27 mouse cellular contexts compared by ENCODE assay signal in the genomic region with DNA sequence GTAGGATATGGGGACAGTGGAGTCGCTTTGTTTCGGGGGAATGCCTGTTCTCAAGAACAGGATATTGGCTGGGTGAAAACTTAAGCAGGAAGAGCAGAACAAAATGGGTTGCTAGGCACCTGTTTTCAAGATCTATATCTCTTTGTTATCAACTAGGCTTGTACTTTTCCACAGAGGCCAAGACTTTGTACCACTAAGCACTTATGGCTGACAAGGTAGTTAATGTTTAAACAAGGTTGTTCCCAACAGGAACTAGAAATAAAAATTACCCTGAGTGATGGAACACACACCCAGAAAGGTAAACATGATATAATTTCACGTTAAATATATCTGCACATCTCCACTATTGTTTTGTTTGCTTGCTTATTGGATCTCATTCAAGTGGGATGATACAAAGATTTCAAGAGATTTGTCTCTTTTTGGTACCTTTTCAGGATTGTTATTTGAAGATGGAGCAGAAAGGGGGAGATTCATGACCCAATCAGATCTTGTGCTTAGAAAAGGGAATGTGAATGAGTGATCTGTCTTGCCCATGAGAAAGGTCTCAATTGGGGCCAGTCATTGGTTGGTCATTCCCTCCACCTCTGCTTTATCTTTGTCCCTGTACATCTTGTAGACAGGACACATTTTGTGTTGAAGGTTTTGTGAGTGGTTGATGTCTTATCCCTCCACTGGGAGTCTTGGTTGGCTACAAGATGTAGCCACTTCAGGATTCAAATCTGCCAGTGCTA.
DNase-seq lines count a peak whose midpoint lies in the region; ATAC-seq and TF ChIP-seq lines count a peak whose summit lies in the region.
"Had no signal": no experiment of that assay in that cellular context is flagged by ENCODE, and none has a peak within 500 bp of the region (broad histone marks: within the 10 kb centered on the region; RNA-seq: fewer than 3 reads in every experiment).

No protein-coding gene starts in this region.

- H3K4me2 ChIP-seq in intestine, embryonic 14.5 days (ENCODE audit: low read length) = no peak overlapping the region
- H3K4me2 ChIP-seq in intestine, postnatal 0 days (replicated peaks; ENCODE audit: low read depth) = no peak overlapping the region
- no peak overlapping the region for H3K4me2 ChIP-seq in stomach, embryonic 16.5 days (ENCODE audit: low read depth, low read length)
- H3K4me2 ChIP-seq: heart, embryonic 12.5 days; heart, embryonic 15.5 days; hindbrain, embryonic 13.5 days had no signal

- no peak for TF ChIP-seq CTCF in intestine, postnatal 0 days (IDR thresholded peaks at IDR 0.05; ENCODE audit: low read depth)
- TF ChIP-seq CTCF in cerebellum, adult 2 months (IDR thresholded peaks at IDR 0.05; ENCODE audit: borderline replicate concordance, insufficient read depth, low read depth, low read length) = no peak

- H3K9me3 ChIP-seq in intestine, embryonic 14.5 days (ENCODE audit: control insufficient read depth, low read length) = no peaks in the 10 kb centered on the region
- no peaks in the 10 kb centered on the region for H3K9me3 ChIP-seq in intestine, postnatal 0 days (ENCODE audit: control insufficient read depth)
- H3K9me3 ChIP-seq in stomach, embryonic 16.5 days (replicated peaks; ENCODE audit: control insufficient read depth, low read length) = no peaks in the 10 kb centered on the region
- H3K9me3 ChIP-seq: G1E; heart, embryonic 15.5 days; hindbrain, embryonic 10.5 days; hindbrain, embryonic 13.5 days had no signal

- no peak for TF ChIP-seq POLR2A in cerebellum, adult 2 months (IDR thresholded peaks at IDR 0.05; ENCODE audit: borderline replicate concordance, insufficient read depth, low read length)

- no peaks in the 10 kb centered on the region for H3K27me3 ChIP-seq in intestine, embryonic 14.5 days (replicated peaks; ENCODE audit: control insufficient read depth, insufficient read depth, low read length)
- no peaks in the 10 kb centered on the region for H3K27me3 ChIP-seq in intestine, postnatal 0 days (replicated peaks; ENCODE audit: control insufficient read depth, insufficient read depth, low read length)
- H3K27me3 ChIP-seq in stomach, embryonic 16.5 days (ENCODE audit: control insufficient read depth, insufficient read depth, low read length) = no peaks in the 10 kb centered on the region
- H3K27me3 ChIP-seq in cerebellum, adult 2 months (ENCODE audit: control insufficient read depth, insufficient read depth, low read length) = no peaks in the 10 kb centered on the region
- H3K27me3 ChIP-seq: CH12.LX; heart, embryonic 12.5 days; heart, embryonic 15.5 days; hindbrain, embryonic 13.5 days had no signal

- WGBS in intestine, embryonic 14.5 days = 75% methylated on average over 3 of the region's 3 CpGs
- WGBS in intestine, postnatal 0 days = 45% methylated on average over 3 of the region's 3 CpGs
- 63% methylated on average over 3 of the region's 3 CpGs for WGBS in stomach, embryonic 16.5 days
- 79% methylated on average over 3 of the region's 3 CpGs for WGBS in cerebellum, adult 2 months

- H3K4me3 ChIP-seq in intestine, embryonic 14.5 days (ENCODE audit: low read depth, low read length) = no peak overlapping the region
- no peak overlapping the region for H3K4me3 ChIP-seq in intestine, postnatal 0 days (ENCODE audit: low read depth, low read length)
- H3K4me3 ChIP-seq in stomach, embryonic 16.5 days (replicated peaks; ENCODE audit: low read length) = no peak overlapping the region
- H3K4me3 ChIP-seq in cerebellum, adult 2 months (replicated peaks; ENCODE audit: insufficient read depth, low read depth, low read length) = no peak overlapping the region
- H3K4me3 ChIP-seq: heart, embryonic 12.5 days; heart, embryonic 15.5 days; hindbrain, embryonic 10.5 days; hindbrain, embryonic 13.5 days had no signal

- DNase-seq in kidney, adult 9 months = peak; percentile 6
- no peak for DNase-seq in kidney, postnatal 4 days
- DNase-seq in intestine, embryonic 14.5 days (ENCODE audit: low spot score) = no peak
- no peak for DNase-seq in gastrocnemius, adult 18-20 months (ENCODE audit: low spot score)
- DNase-seq in cerebellum, adult 2 months = no peak
- DNase-seq: adrenal gland, adult 8-10 months; adrenal gland, postnatal 25 days; B cell, adult 2 months; cerebellum, adult 11-12 months; cerebellum, adult 9-10 months; cerebellum, postnatal 14 days; forebrain, postnatal 0 days; gastrocnemius, postnatal 25 days; heart, adult 18-20 months; heart, postnatal 10 days; heart, postnatal 36 days had no signal

- ATAC-seq in intestine, embryonic 14.5 days (replicated peaks; ENCODE audit: low FRiP score, low TSS enrichment, low read depth) = peak; percentile 64; the same call in 1 of the 2 replicates
- peak; percentile 98 for ATAC-seq in intestine, postnatal 0 days
- ATAC-seq in stomach, embryonic 16.5 days (ENCODE audit: insufficient read depth, low FRiP score) = peak; percentile 64; the same call in 1 of the 2 replicates
- no peak for ATAC-seq in monocyte, adult 5-6 weeks (replicated peaks; ENCODE audit: insufficient number of reproducible peaks, low FRiP score, low TSS enrichment, poor library complexity, severe bottlenecking)
- ATAC-seq: forebrain, embryonic 14.5 days; forebrain, postnatal 0 days; hindbrain, embryonic 16.5 days had no signal

- H3K9ac ChIP-seq in intestine, embryonic 14.5 days (ENCODE audit: low read length) = no peak overlapping the region
- no peak overlapping the region for H3K9ac ChIP-seq in intestine, postnatal 0 days (ENCODE audit: low read depth, low read length)
- no peak overlapping the region for H3K9ac ChIP-seq in stomach, embryonic 16.5 days (ENCODE audit: low read length)
- H3K9ac ChIP-seq: forebrain, postnatal 0 days; heart, embryonic 12.5 days; heart, embryonic 15.5 days; hindbrain, embryonic 13.5 days had no signal

- H3K4me1 ChIP-seq in intestine, embryonic 14.5 days (replicated peaks; ENCODE audit: control insufficient read depth, insufficient read depth, low read length) = no peaks in the 10 kb centered on the region
- H3K4me1 ChIP-seq in intestine, postnatal 0 days (replicated peaks; ENCODE audit: control insufficient read depth, insufficient read depth, low read length) = no peaks in the 10 kb centered on the region
- no peaks in the 10 kb centered on the region for H3K4me1 ChIP-seq in stomach, embryonic 16.5 days (ENCODE audit: control insufficient read depth, insufficient read depth, low read length)
- H3K4me1 ChIP-seq in cerebellum, adult 2 months (ENCODE audit: control insufficient read depth, insufficient read depth, low read length) = no peaks in the 10 kb centered on the region
- H3K4me1 ChIP-seq: heart, embryonic 12.5 days; heart, embryonic 15.5 days; hindbrain, embryonic 10.5 days; hindbrain, embryonic 13.5 days had no signal

- H3K27ac ChIP-seq in intestine, embryonic 14.5 days (ENCODE audit: low read depth) = no peak overlapping the region
- H3K27ac ChIP-seq in intestine, postnatal 0 days (ENCODE audit: low read depth, low read length) = no peak overlapping the region
- no peak overlapping the region for H3K27ac ChIP-seq in stomach, embryonic 16.5 days (ENCODE audit: low read length)
- no peak overlapping the region for H3K27ac ChIP-seq in cerebellum, adult 2 months (ENCODE audit: insufficient read depth, low read length)
- H3K27ac ChIP-seq: heart, embryonic 15.5 days; hindbrain, embryonic 10.5 days; hindbrain, embryonic 13.5 days had no signal

- no peaks in the 10 kb centered on the region for H3K36me3 ChIP-seq in intestine, embryonic 14.5 days (ENCODE audit: control insufficient read depth, insufficient read depth, low read length)
- no peaks in the 10 kb centered on the region for H3K36me3 ChIP-seq in intestine, postnatal 0 days (ENCODE audit: control insufficient read depth, insufficient read depth)
- H3K36me3 ChIP-seq in stomach, embryonic 16.5 days (ENCODE audit: control insufficient read depth, insufficient read depth, low read length) = no peaks in the 10 kb centered on the region
- H3K36me3 ChIP-seq: G1E; heart, embryonic 12.5 days; heart, embryonic 15.5 days; hindbrain, embryonic 10.5 days; hindbrain, embryonic 13.5 days had no signal
